Mouse (Mus musculus) kidney, adult 2 months (tissue): ENCODE measurements at regions not wholly inside any gene's neighbourhood (a gene's known extent, or its start where the extent isn't known, plus 50 kb on each side); places are given as distances from the start of the nearest gene placed in this dataset.

Source experiments
- CTCF ChIP-seq: fragments of 200-500 bp; conservative IDR thresholded peaks from 2 replicates; pipeline ENCODE4 v1.5.1; 2011; ENCODE audit warnings: low read depth, mild to moderate bottlenecking, control low read depth, low read length, moderate library complexity, mixed read lengths; ENCODE audit not compliant: insufficient read depth, insufficient read length
- POLR2A ChIP-seq: fragments of 200-500 bp; IDR thresholded peaks from one replicate; pipeline ENCODE4 v1.6.1; 2011; ENCODE audit warnings: low read depth, low read length, control low read depth

DNA sequence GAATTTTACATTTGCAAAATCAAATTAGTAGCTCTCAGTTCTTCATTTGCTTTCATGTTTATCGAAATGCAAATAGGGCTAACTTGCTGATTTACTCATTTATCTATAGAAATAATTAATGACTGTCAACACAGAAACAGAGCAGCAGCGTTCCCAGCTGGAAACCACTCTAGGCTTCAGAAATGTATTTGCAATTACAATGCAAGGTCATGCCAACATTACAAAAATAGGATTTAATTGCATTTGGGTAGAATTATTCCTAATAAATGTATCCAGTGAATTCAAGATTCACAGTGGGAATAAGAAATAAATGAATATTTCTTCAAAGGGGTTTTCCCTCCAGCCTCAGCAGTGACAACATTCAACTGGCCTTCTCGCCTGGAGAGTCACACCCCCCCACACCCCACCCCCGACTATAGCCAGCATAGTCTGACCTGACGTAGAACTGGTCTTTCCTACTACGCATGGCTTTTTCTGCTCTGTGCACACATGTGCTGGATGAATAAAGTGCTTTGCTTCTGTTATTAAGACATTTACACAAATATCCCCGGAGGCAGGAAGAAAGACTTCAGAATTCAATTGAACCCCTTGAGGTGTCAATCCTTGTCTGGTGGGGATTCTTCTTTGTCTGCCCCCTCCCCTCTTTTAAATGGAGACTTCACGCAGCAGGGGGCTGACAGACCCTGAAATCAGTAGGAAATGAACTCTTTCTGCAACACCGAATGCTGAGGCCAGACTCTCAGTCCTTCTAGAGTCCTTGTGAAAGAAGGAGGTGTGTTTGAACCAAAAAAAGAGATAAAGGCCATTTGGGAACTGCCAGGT is 1222.6 kb downstream of the A830018L16Rik start:
- TF ChIP-seq CTCF, result no peak
- TF ChIP-seq POLR2A, result no peak
